Mouse (Mus musculus): ENCODE measurements at regions not wholly inside any gene's neighbourhood (a gene's known extent, or its start where the extent isn't known, plus 50 kb on each side); places are given as distances from the start of the nearest gene placed in this dataset.

DNA sequence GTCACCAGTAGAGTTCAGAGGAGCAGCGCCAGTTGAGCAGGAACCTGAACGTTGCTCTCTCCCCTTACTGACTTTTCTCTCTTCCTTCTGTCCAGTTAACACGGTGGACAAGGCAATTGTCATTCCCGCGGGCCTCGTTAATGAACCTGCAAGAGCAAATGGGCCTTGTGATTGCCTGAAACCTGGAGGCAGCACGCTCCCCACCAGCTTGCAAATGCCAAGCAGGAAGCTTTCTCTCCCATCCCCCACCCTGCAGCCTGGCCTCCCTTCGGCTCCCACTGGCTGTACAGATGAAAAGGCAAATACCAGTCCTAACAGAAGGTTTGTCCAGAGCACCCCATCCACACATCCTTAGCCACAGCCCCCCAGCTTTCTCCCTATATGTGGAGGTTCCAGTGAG, 298.3 kb downstream of the Bcor start:
- no peak for TF ChIP-seq CTCF (IDR thresholded peaks at IDR 0.05; ENCODE audit: borderline replicate concordance, insufficient read depth, low read depth, low read length)
- no peak for TF ChIP-seq POLR2A (IDR thresholded peaks at IDR 0.05; ENCODE audit: borderline replicate concordance, insufficient read depth, low read length)
